Mouse (Mus musculus) testis, adult 2 months (tissue): ENCODE results near the gene Thoc5.

Experiments
- CTCF ChIP-seq: fragments of 200-500 bp; IDR thresholded peaks from 2 replicates; pipeline ENCODE4 v1.5.1; 2012; ENCODE audit warnings: low read depth, mild to moderate bottlenecking, inconsistent platforms, low read length, moderate library complexity; ENCODE audit not compliant: control insufficient read depth, insufficient read depth, insufficient replicate concordance
- POLR2A ChIP-seq: fragments of 200-500 bp; IDR thresholded peaks from 2 replicates; pipeline ENCODE4 v1.6.1; 2012; ENCODE audit warnings: low read depth, mild to moderate bottlenecking, inconsistent platforms, low read length, moderate library complexity; ENCODE audit not compliant: control insufficient read depth

DNA sequence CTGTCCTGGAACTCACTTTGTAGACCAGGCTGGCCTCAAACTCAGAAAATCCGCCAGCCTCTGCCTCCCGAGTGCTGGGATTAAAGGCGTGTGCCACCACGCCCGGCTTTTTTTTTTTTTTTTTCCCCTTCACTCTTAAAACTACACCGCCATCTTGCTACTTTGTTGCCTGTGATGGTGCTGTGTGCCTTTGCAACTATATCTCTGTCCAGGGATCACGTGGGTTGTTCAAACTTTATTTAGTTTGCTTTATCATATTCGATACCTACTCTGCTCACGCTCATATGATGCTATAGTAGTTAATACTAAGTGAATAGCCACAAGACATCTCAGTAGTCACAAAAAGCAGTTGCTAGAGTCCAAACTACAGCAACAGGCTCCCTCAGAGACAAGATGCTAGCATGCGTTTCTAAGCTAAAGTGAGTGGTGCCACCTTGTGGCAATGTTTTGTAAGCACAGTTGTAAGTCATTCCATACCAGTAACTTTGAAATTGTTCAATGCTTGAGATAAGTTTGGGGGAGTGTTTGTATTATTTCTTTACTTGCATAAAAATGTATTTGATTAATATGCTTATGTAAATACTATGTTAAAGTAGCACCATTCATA is 29.4 kb upstream of the Thoc5 start:
- TF ChIP-seq CTCF (peak; percentile 32; the same call in 1 of the 2 replicates), POLR2A (no peak)
